Mouse (Mus musculus): ENCODE measurements around the gene Usp35.

Usp35 gene

DNA sequence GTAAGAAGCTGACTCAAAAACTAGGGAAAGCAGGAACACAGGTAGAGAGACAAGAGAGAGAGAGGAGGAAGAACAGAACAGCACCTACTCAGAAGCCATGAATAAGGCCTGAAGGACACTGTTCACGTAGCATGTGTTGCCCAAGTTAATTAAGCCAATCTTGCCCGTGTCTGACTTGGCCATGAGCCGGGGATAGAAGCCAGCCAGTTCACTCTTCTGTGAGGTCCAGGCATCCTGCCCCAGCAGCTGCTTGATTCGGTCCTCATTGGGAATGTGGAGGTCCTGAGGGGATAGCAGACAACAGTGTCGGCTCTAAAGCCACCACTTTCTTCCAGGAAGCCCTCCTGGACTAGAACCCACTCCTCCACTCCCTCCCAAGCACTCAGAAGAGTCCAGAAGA is 17.2 kb downstream of the Usp35 start:
- DNase-seq (ENCODE audit: low spot score in 2 of 2), result no peak

- peak in 1 of 2 experiments; percentile 8 for DNase-seq (ENCODE audit: low spot score in 2 of 2)
These were observed 18.3 kb downstream of the Usp35 start for GRCm38 (mm10) chr7:97313364-97313995.

DNA sequence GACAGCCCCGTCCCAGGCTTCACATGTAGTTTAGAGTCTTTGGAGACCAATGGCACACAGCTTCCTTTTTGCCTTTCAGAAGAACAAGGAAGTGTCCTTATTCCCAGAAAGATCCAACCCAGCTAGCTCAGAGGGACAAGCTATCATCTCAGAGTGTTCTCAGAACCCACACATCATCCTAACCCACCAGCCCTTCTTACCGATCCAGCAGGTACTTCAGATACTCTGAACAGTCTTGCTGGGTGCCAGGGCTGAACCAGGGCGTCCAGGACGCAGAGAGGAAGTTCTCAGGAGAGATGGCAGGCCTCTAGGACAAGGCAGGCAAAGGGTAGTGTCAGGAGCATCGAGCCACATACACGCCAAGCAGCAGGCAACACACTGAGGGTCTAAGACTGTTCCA is 19.0 kb downstream of the Usp35 start:
- no peak for DNase-seq (ENCODE audit: low spot score in 2 of 2)

DNA sequence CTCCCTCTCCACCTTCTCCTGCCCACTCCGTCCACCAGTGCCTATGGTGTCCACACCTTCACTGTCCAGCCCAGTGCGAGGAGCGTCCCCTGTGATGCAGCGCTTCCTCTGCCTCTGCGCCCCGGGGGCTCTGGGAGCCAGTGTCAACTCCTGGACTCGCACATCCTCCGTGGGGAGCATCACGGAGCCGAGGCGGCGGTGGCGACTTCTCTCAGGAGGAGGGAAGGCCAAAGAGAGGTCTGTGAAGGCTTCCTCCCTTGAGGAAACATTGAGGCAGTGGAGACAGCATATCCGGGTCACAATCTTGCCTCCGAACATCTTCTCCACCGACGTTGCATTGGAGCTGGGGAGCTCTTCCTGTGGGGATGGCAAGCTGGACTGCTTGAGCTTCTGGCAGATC is 19.6 kb downstream of the Usp35 start:
- DNase-seq (ENCODE audit: low spot score in 2 of 2), result peak in 1 of 2 experiments; percentile 11

DNA sequence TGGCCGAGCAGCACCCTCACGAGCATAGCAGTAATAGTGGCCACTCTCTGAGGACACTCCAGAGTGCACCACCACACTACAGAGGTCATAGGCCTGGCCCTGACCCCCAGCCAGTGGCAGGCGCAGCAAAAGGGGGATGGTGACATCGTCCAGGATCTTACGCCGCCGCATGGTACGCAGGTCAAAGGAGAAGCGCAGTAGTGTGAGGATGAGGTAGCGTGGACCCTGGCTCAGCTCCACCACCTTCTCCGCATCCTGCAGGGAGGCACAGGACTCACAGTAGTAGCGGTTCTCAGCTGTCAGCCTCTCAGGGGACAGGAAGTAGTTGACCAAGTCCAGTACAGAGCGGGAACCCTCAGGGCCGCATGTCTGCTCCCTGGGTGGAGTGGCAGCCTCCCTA is 20.2 kb downstream of the Usp35 start:
- peak in 1 of 2 experiments; percentile 13 for DNase-seq (ENCODE audit: low spot score in 2 of 2)

DNA sequence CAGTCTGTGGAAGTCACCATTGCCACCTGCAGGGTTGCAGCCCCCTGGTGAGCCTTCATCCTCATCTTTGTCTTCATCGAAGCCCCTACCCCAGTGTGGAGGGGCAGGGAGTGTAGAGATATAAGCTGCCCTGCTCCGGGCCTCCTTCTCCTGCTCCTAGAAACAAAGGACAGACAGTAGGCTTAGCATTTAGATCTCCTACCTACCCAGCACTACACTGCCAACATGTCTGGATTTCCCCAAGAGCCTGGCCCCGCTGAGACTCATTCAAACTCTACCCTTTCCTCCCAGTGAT is 21.5 kb downstream of the Usp35 start:
- DNase-seq (ENCODE audit: low spot score in 2 of 2), result peak in 1 of 2 experiments; percentile 7

DNA sequence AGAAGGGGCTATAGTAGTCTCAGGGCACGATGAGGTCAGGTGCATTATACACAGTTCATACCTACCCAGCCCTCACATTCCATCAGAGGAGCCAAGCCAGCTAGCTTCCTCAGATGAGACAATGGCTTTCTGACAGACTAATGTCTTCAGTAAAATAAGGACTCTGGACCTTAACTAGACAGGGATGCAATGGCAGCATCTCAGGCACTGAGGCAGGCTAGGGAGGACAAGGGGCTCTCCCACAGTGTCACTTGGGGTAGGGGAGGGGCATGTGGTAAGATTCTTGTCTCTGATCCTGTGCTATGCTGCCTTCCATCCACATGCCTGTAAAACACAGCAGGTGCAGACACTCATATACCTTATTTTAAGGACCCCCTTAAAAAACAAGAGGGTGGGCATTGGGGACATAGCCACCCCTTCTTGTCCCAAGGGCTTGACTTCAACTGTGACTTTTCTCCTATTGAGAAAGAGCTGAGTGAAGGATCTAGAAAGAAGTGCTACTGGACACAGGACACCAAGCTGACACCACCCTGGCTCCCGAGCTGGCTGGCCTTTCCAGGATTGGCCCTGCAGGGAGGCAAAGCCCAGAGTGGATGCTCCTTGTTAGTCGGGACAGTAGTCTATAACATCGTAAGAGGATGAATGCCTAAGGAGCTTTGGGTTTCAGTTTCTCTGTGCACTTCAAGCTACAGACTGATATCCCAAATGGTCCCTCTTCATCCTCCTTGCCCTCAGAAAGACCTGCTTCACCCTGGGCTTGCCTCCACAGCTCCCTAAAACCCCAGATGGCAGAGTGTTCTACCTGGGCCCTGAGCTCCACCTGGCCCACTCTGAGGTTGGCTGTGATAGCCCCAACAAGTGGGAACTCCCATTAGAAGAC is 22.1 kb downstream of the Usp35 start:
- DNase-seq (ENCODE audit: low spot score in 2 of 2), result peak in 1 of 2 experiments; percentile 8

DNA sequence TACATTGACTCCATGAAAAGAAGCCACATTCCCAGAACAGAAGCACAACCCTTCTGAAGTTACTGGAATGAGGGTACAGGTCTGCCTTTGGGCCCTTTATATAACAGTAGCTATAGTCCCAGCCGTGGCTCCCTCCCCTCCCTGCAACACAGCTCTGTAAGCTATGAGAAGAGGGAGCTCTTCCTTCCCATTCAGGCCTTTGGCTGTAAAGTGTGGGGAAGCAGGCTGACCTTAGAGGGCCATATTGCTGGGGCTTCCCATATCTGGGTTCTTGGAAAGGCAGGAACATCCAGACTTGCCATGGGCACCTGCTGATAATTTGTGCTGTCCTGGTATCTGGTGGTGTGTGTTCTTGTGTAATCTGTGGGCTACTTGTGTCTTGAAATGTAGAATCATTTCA is 24.3 kb downstream of the Usp35 start:
- no peak for DNase-seq (ENCODE audit: low spot score in 2 of 2)

GRCm38 (mm10) chr7:97306813-97307212 is 25.0 kb downstream of the Usp35 start:
- no peak for DNase-seq (ENCODE audit: low spot score in 2 of 2)

GRCm38 (mm10) chr7:97305206-97305605 is 26.6 kb downstream of the Usp35 start:
- DNase-seq (ENCODE audit: low spot score in 2 of 2), result peak in 1 of 2 experiments; percentile 1

GRCm38 (mm10) chr7:97304471-97304870 is 27.3 kb downstream of the Usp35 start:
- DNase-seq (ENCODE audit: low spot score in 2 of 2), result no peak

DNA sequence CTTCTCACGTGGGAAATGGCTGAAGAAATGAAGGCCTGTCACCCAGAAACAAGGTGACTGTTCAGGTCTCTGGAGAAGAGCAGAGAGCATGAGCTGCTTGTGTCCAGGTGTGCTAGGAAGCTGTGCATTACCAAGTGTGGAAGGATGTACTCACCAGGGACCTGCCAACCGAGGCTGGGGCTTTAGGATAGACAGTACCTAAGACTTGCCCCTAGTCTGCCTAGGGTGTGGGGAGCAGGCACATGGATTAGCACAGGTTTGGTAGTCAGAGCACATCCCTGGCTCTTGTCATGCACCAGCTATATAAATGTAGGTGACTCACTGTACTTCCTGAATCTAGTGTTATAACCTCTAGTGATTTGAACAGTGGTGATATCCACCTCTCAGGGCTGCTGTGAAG is 28.2 kb downstream of the Usp35 start:
- DNase-seq (ENCODE audit: low spot score in 2 of 2), result peak in 1 of 2 experiments; percentile 1

GRCm38 (mm10) chr7:97302876-97303275 is 28.9 kb downstream of the Usp35 start:
- no peak for DNase-seq (ENCODE audit: low spot score in 2 of 2)

DNA sequence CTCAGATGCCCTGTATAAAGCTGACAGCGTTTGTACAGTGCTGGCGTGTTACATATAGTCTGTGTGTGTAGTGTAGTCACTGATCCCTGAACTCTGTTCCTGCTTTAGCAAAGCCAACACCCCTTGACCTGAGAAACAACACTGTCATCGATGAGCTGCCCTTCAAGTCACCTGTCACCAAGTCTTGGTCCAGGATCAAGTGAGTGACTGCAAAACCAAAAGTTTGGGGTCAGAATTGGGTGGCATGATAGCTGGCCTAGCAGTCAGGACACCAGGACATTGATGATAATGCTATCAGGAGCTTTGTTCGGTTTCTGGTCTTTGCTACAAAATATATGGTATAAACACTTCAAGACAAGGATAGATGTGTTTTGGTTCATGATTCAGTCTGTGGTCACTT is 29.6 kb downstream of the Usp35 start:
- no peak for DNase-seq (ENCODE audit: low spot score in 2 of 2)

GRCm38 (mm10) chr7:97301321-97301720 is 30.5 kb downstream of the Usp35 start:
- DNase-seq (ENCODE audit: low spot score in 2 of 2), result no peak

- no peak for DNase-seq (ENCODE audit: low spot score in 2 of 2)
These were observed 30.9 kb downstream of the Usp35 start for GRCm38 (mm10) chr7:97300914-97301313.

DNA sequence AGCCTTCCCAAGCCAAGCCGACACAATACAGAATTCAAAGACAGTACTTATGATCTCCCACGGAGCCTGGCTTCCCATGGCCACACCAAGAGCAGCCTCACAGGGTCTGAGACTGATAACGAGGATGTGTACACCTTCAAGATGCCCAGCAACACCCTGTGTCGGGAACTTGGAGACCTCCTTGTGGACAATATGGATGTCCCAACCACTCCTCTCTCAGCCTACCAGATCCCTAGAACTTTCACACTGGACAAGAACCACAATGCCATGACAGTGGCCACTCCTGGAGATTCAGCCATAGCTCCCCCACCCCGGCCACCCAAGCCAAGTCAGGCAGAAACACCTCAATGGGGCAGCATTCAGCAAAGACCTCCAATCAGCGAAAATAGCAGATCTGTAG is 32.9 kb downstream of the Usp35 start:
- no peak for DNase-seq (ENCODE audit: low spot score in 2 of 2)

DNA sequence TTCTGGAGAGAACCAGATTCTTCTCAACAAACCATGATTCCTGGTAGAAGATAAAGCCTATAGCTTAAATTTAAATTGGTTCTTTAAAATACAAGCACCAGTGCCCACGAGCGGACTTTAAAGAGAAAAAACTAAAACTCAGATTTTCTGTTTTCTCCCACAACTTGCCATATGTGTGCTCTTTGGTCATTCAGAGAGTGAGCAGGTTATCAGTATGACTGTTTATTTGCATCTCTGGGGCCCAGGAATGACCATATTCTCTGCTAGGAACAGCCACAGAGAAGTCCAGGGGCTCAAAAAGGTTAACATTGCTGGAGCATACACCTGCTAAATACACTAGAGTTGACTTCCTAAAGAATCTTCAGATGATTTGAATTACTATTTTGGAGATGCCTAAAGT is 33.5 kb downstream of the Usp35 start:
- DNase-seq (ENCODE audit: low spot score in 2 of 2), result no peak

GRCm38 (mm10) chr7:97297466-97297865 is 34.4 kb downstream of the Usp35 start:
- peak; percentile 32 to 62 for DNase-seq (ENCODE audit: low spot score in 2 of 2)

DNA sequence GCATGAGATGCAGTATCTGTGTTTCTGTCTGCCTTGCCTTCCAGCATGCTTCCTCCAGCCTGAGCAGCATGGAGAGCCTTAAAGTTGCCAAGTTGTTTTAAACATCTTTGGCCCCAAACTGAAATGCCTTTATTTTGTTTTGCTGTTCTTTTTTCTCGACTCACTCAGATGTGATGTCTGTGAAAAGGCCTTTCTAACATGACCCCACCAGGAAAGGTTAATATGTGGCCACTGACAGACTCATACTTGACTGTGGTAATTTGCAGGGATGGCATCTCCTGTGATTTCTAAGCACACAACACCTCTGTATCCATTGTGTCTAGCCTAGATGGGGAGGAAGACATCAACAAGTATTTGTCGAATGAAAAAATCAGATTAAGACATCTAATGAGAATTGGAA is 34.8 kb downstream of the Usp35 start:
- no peak for DNase-seq (ENCODE audit: low spot score in 2 of 2)

DNA sequence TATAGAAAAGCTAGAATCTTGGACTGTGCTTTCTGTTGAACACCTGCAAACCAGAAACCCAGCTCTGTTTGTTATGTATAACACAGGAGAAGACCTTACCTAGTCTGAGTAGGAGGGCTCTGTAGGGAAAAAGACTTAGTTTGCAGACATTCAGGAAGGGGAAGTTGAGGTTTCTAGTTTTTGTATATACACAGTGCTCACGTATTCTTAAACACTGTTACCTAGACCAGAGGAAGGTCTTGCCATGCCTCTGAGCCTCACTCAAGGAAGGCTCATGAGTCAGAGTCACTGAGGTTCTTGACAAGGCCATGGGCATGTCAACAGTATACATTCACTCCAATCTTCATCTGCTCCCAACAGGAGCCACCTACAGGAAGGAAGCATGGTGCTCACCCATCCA is 60.8 kb downstream of the Usp35 start:
- DNase-seq (ENCODE audit: low spot score in 2 of 2), result no peak

GRCm38 (mm10) chr7:97270367-97270766 is 61.5 kb downstream of the Usp35 start:
- DNase-seq (ENCODE audit: low spot score in 2 of 2), result no peak

GRCm38 (mm10) chr7:97262541-97262940 is 69.3 kb downstream of the Usp35 start:
- no peak for DNase-seq (ENCODE audit: low spot score in 2 of 2)
